Mouse (Mus musculus) mouse embryonic stem cell (cell line): ENCODE results near the gene Lct.
"Not testable (repeated sequence)": the region's sequence is repeated elsewhere in the genome, so short reads cannot be mapped to it uniquely, and the experiment has no call there.

Experiments used
- in situ Hi-C, 2 experiments: fragments of 300-500 bp; cut with MboI; formaldehyde crosslinking; loops; 1 replicate in 1 of 2; 3 replicates in 1 of 2; pipeline ENCODE4 v1.14.3; 2019 to 2020; ENCODE audit warnings: low sequenced_read_pairs in 2 of 2, low pct_unique_long_range_greater_than_20kb in 1 of 2, mixed read lengths in 1 of 2; ENCODE audit not compliant: unreplicated experiment in 1 of 2

Lct gene

GRCm38 (mm10) chr1:128314665-128315064 is 13.5 kb downstream of the Lct start:
- in situ Hi-C loops = no loop called here

- in situ Hi-C loops = no loop called here
Measured at GRCm38 (mm10) chr1:128309043-128309442, 19.1 kb downstream of the Lct start.

- in situ Hi-C loops = no loop called here
Measured at GRCm38 (mm10) chr1:128303900-128304299, 24.2 kb downstream of the Lct start.

- in situ Hi-C loops = loop anchor here (25.0 kb wide), 2 partner anchors 516 to 541 kb away; no protein-coding TSS in a partner anchor
Measured at GRCm38 (mm10) chr1:128295717-128296528, 32.2 kb downstream of the Lct start.

DNA sequence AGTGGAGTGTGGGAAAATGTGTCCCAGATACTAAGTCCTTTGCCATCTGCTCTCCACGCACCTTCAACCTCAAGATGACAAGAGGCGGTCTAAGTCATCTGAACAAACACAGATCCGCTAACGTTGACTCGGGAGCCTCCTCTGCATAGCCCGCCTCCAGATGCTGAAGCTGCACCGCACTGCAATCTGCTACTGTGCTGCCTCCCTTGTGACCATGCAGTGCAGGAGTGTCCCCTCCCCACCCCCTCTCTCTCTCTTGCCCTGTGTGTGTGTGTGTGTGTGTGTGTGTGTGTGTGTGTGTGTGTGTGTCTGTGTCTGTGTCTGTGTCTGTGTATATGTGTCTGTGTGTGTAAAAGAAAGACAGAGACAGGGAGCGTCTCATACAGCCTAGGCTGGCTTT is 32.8 kb downstream of the Lct start:
- in situ Hi-C loops = loop anchor here (25.0 kb wide), 2 partner anchors 517 to 542 kb away; no protein-coding TSS in a partner anchor

- in situ Hi-C loops = loop anchor here (25.0 kb wide), 2 partner anchors 519 to 544 kb away; no protein-coding TSS in a partner anchor
Measured at GRCm38 (mm10) chr1:128293524-128293923, 34.6 kb downstream of the Lct start.

DNA sequence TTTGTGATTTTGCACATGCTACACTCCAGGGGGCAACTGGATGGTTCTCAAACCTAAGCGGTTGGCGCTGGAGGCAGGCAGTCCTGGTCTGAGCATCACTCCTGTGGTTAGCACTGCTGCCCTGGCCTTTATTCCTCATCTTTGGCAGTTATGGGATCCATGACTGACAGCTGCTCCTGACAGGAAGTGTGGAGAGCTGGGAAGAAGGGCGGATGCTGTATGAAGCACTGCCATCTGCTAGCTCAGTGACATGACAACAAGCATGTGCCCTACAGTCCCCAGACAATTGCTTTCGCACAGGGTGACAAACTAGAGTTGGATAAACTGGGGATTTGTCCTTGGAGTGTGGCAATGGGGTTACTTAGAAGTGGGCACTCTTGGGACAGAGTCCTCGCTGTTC is 37.8 kb downstream of the Lct start:
- in situ Hi-C loops = loop anchor here (25.0 kb wide), 2 partner anchors 522 to 547 kb away; no protein-coding TSS in a partner anchor

DNA sequence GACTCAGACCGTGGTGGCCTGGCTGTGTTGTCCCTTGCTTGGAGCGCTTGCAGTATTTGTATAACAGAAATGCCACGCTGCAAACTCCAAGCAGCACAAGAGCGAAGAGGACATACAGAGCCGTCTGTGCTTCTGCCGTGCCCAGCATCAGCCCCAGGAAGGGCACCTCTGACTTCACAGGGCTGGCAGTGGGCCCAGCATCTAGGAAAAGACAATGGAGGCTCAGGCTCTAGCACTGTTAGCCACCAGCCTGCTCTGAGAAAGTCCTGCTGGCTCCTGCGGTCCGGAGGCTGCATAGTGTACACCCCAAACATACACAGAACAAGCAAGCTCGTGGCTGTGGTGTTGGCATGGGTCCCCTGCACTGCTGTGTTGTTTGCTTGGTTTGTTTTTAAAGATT is 43.0 kb downstream of the Lct start:
- in situ Hi-C loops = loop anchor here (25.0 kb wide), 2 partner anchors 527 to 552 kb away; no protein-coding TSS in a partner anchor

DNA sequence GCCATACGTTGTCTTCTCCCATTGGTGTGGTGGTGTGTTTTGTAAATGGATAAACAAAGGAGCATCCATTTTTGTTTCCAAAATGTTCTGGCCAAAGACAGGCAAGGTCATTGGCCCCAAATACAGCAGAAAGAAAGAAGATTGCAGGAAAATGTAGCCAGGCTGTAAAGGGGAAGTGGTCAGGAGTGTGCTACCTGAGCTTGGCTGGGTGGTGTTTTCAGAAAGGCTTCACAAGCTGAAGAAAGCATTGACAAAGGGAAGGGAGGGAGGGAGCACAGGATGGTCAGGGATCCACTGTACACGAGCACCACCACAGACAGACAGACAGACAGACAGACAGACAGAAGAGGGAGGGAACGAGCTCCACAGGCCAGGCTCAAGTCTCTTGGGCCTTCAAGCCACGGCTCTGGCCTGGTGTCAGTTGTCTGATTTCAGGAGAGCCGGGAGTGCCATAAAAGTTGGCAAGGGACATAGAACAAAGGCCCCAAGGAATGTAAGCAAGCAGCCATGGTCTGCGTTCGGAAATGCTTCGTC is 43.9 kb downstream of the Lct start:
- in situ Hi-C loops = loop anchor here (25.0 kb wide), 2 partner anchors 528 to 553 kb away; no protein-coding TSS in a partner anchor

DNA sequence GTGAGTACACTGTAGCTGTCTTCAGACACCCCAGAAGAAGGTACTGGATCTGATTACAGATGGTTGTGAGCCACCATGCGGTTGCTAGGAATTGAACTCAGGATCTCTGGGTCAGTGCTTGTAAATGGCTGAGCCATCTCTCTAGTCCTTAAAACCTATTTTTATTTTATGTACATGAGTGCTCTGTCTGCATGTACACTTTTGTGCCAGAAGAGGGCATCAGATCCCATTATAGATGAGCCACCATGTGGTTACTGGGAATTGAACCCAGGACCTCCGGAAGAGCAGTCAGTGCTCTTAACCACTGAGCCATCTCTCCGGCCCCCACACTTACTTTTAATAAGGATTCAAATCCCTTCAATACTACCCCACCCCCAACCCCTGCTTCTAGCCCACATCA is 45.2 kb downstream of the Lct start:
- in situ Hi-C loops = loop anchor here (25.0 kb wide), 2 partner anchors 529 to 554 kb away; no protein-coding TSS in a partner anchor

GRCm38 (mm10) chr1:128281753-128282152 is 46.4 kb downstream of the Lct start:
- in situ Hi-C loops = loop anchor here (25.0 kb wide), 2 partner anchors 531 to 556 kb away; no protein-coding TSS in a partner anchor

GRCm38 (mm10) chr1:128278563-128278962 is 49.6 kb downstream of the Lct start:
- in situ Hi-C loops = loop anchor here (25.0 kb wide), 2 partner anchors 534 to 559 kb away; no protein-coding TSS in a partner anchor

DNA sequence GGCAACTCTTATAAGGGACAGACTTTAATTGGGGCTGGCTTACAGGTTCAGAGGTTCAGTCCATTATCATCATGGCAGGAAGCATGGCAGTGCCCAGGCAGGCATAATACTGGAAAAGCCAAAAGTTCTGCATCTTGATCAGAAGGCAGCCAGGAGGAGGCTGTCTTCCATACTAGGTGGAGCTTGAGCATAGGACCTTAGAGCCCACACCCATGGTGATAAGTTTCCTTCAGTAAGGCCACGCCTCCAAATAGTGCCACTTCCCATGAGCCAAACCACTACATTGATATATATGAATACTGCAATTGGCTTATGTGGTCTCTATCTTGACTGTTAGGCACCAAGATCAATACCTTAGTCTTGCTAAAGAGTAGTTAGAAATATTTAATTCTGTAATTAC is 52.2 kb downstream of the Lct start:
- in situ Hi-C loops = loop anchor here (25.0 kb wide), 2 partner anchors 536 to 561 kb away; no protein-coding TSS in a partner anchor

GRCm38 (mm10) chr1:128270731-128271130 is 57.4 kb downstream of the Lct start:
- in situ Hi-C loops = no loop called here

- in situ Hi-C loops = not testable (repeated sequence)
Measured at GRCm38 (mm10) chr1:128267061-128267460, 61.1 kb downstream of the Lct start.

GRCm38 (mm10) chr1:128244727-128245355 is 83.3 kb downstream of the Lct start:
- in situ Hi-C loops = no loop called here

GRCm38 (mm10) chr1:128243996-128244726 is 84.0 kb downstream of the Lct start:
- in situ Hi-C loops = no loop called here

GRCm38 (mm10) chr1:128243627-128243995 is 84.5 kb downstream of the Lct start, which contains the start of gene Ubxn4:
TSS of gene Ubxn4 (plus strand) at chr1:128243964.
- in situ Hi-C loops = no loop called here
